Mouse (Mus musculus) CH12.LX (cell line): ENCODE results near the gene Prol1. TPM values are rescaled to one million over a fixed set of nuclear protein-coding genes. Genes with fewer than 3 reads are reported as not detected.
A peak's percentile ranks its signal among the peaks of the same experiment; 100 is the strongest.

Source experiments
- DNase-seq: peaks from one replicate; pipeline ENCODE4 v3.0.0-alpha.2; 2013; ENCODE audit errors: extremely low read depth
- H3K27ac ChIP-seq: 2 replicates; pipeline ENCODE4 v1.5.1; 2012; ENCODE audit warnings: low read depth, mild to moderate bottlenecking, control low read depth, moderate library complexity; ENCODE audit not compliant: insufficient read depth
- H3K27me3 ChIP-seq: replicated peaks from 2 replicates; pipeline ENCODE3; 2012; ENCODE audit warnings: inconsistent platforms
- H3K36me3 ChIP-seq, 2 experiments: replicated peaks in 1 of 2; 2 replicates each; pipeline versions ENCODE3 to v1.6.1; 2012; ENCODE audit warnings: inconsistent platforms in 1 of 2, low read length in 1 of 2, mild to moderate bottlenecking in 1 of 2, mixed read lengths in 1 of 2, moderate library complexity in 1 of 2; ENCODE audit not compliant: control insufficient read depth in 1 of 2, insufficient read depth in 1 of 2
- H3K4me1 ChIP-seq, 2 experiments: 2 replicates each; pipeline ENCODE4 v1.6.1; 2012; ENCODE audit warnings: inconsistent platforms in 1 of 2, moderate library complexity in 1 of 2; ENCODE audit not compliant: insufficient read depth in 2 of 2, control insufficient read depth in 1 of 2
- H3K4me2 ChIP-seq: 2 replicates; pipeline ENCODE4 v1.6.1; 2012; ENCODE audit warnings: low read depth, mild to moderate bottlenecking, control low read depth; ENCODE audit not compliant: poor library complexity, insufficient read depth, severe bottlenecking
- H3K4me3 ChIP-seq, 3 experiments: fragments of 150-350 bp in 1 of 3; sonication (generic) in 1 of 3; replicated peaks in 1 of 3; 2 replicates each; pipeline versions ENCODE3 to v1.5.1; 2011 to 2012; ENCODE audit warnings: low read depth in 2 of 3, low read length in 2 of 3, mild to moderate bottlenecking in 2 of 3, moderate library complexity in 2 of 3, control low read depth in 1 of 3, improper control_type of control experiment in 1 of 3, inconsistent platforms in 1 of 3, mixed read lengths in 1 of 3; ENCODE audit not compliant: poor library complexity in 1 of 3
- H3K79me2 ChIP-seq: replicated peaks from 2 replicates; pipeline ENCODE4 v1.6.1; 2012; ENCODE audit warnings: mild to moderate bottlenecking, moderate library complexity; ENCODE audit not compliant: control insufficient read depth, poor library complexity, insufficient read depth, severe bottlenecking; ENCODE audit errors: extremely low read depth
- H3K9ac ChIP-seq: 2 replicates; pipeline ENCODE4 v1.6.1; 2012; ENCODE audit warnings: low read depth, mild to moderate bottlenecking, control low read depth, moderate library complexity; ENCODE audit not compliant: insufficient read depth
- H3K9me3 ChIP-seq: replicated peaks from 2 replicates; pipeline ENCODE3; 2012; ENCODE audit warnings: low read length, inconsistent platforms, mixed read lengths
- BHLHE40 ChIP-seq: IDR thresholded peaks from 2 replicates; pipeline ENCODE4 v1.6.1; 2011; ENCODE audit warnings: mild to moderate bottlenecking, low read depth, low read length, improper control_type of control experiment
- CHD1 ChIP-seq: IDR thresholded peaks from 2 replicates; pipeline ENCODE4 v1.6.1; 2012; ENCODE audit warnings: low read depth, low read length, improper control_type of control experiment, inconsistent platforms
- CTCF ChIP-seq, 2 experiments: IDR thresholded peaks in 1 of 2; conservative IDR thresholded peaks in 1 of 2; 2 replicates each; pipeline ENCODE4 v1.5.1; 2011 to 2012; ENCODE audit warnings: low read depth in 2 of 2, low read length in 2 of 2, improper control_type of control experiment in 1 of 2, inconsistent platforms in 1 of 2, mild to moderate bottlenecking in 1 of 2, moderate library complexity in 1 of 2
- E2F4 ChIP-seq: IDR thresholded peaks from 2 replicates; pipeline ENCODE4 v1.6.1; 2011; ENCODE audit warnings: low read depth, low read length, improper control_type of control experiment; ENCODE audit not compliant: insufficient replicate concordance
- EP300 ChIP-seq: IDR thresholded peaks from 2 replicates; pipeline ENCODE4 v1.6.1; 2011; ENCODE audit warnings: low read length, improper control_type of control experiment
- ETS1 ChIP-seq: conservative IDR thresholded peaks from 2 replicates; pipeline ENCODE4 v1.6.1; 2012; ENCODE audit warnings: low read depth, mild to moderate bottlenecking, inconsistent platforms, low read length, improper control_type of control experiment, moderate library complexity
- HCFC1 ChIP-seq: IDR thresholded peaks from 2 replicates; pipeline ENCODE4 v1.6.1; 2012; ENCODE audit warnings: low read depth, mild to moderate bottlenecking, inconsistent platforms, low read length, improper control_type of control experiment
- IRF4 ChIP-seq: IDR thresholded peaks from 2 replicates; pipeline ENCODE4 v1.6.1; 2014; ENCODE audit warnings: low read depth, mild to moderate bottlenecking, inconsistent platforms, low read length, improper control_type of control experiment
- JUND ChIP-seq: conservative IDR thresholded peaks from 2 replicates; pipeline ENCODE4 v1.6.1; 2011; ENCODE audit warnings: low read depth, low read length, improper control_type of control experiment
- KAT2A ChIP-seq: IDR thresholded peaks from 2 replicates; pipeline ENCODE4 v1.6.1; 2012; ENCODE audit warnings: low read length, improper control_type of control experiment, inconsistent platforms; ENCODE audit not compliant: insufficient replicate concordance
- MAFK ChIP-seq: IDR thresholded peaks from 2 replicates; pipeline ENCODE4 v1.6.1; 2011; ENCODE audit warnings: low read length, improper control_type of control experiment; ENCODE audit not compliant: insufficient replicate concordance
- MEF2A ChIP-seq: IDR thresholded peaks from 2 replicates; pipeline ENCODE4 v1.6.1; 2014; ENCODE audit warnings: low read depth, mild to moderate bottlenecking, inconsistent platforms, low read length, improper control_type of control experiment, borderline replicate concordance
- MXI1 ChIP-seq: IDR thresholded peaks from 2 replicates; pipeline ENCODE4 v1.6.1; 2011; ENCODE audit warnings: mild to moderate bottlenecking, low read depth, low read length, improper control_type of control experiment
- MYC ChIP-seq: IDR thresholded peaks from 2 replicates; pipeline ENCODE4 v1.6.1; 2011; ENCODE audit warnings: low read depth, mild to moderate bottlenecking, improper control_type of control experiment, low read length
- NRF1 ChIP-seq: IDR thresholded peaks from 2 replicates; pipeline ENCODE4 v1.6.1; 2014; ENCODE audit warnings: low read depth, mild to moderate bottlenecking, inconsistent platforms, low read length, improper control_type of control experiment, moderate library complexity
- PAX5 ChIP-seq: IDR thresholded peaks from 2 replicates; pipeline ENCODE4 v1.6.1; 2012; ENCODE audit warnings: low read length, inconsistent platforms, mixed read lengths
- POLR2AphosphoS2 ChIP-seq: IDR thresholded peaks from 2 replicates; pipeline ENCODE4 v1.6.1; 2011; ENCODE audit warnings: low read depth, low read length, improper control_type of control experiment
- RAD21 ChIP-seq: IDR thresholded peaks from 2 replicates; pipeline ENCODE4 v1.6.1; 2011; ENCODE audit warnings: low read depth, mild to moderate bottlenecking, low read length, improper control_type of control experiment, moderate library complexity
- RCOR1 ChIP-seq: conservative IDR thresholded peaks from 2 replicates; pipeline ENCODE4 v1.6.1; 2012; ENCODE audit warnings: low read depth, mild to moderate bottlenecking, inconsistent platforms, low read length, improper control_type of control experiment
- UBTF ChIP-seq: IDR thresholded peaks from 2 replicates; pipeline ENCODE4 v1.6.1; 2012; ENCODE audit warnings: low read depth, mild to moderate bottlenecking, inconsistent platforms, low read length, improper control_type of control experiment, moderate library complexity
- ZKSCAN1 ChIP-seq: IDR thresholded peaks from 2 replicates; pipeline ENCODE4 v1.6.1; 2012; ENCODE audit warnings: low read depth, inconsistent platforms, low read length, improper control_type of control experiment, borderline replicate concordance
- ZNF384 ChIP-seq: IDR thresholded peaks from 2 replicates; pipeline ENCODE4 v1.6.1; 2012; ENCODE audit warnings: low read depth, low read length, improper control_type of control experiment, inconsistent platforms
- dilution Hi-C: fragments of 300-500 bp; cut with MboI; formaldehyde crosslinking; loops from 2 replicates; pipeline ENCODE4 v1.14.3; 2020; ENCODE audit warnings: low sequenced_read_pairs; ENCODE audit not compliant: extremely low pct_unique_long_range_greater_than_20kb, extremely low pct_ligation_motif_present
- in situ Hi-C: fragments of 300-500 bp; cut with MboI; formaldehyde crosslinking; loops from 3 replicates; pipeline ENCODE4 v1.14.3; 2019; ENCODE audit warnings: low sequenced_read_pairs, low pct_ligation_motif_present, low pct_unique_long_range_greater_than_20kb, mixed read lengths
- polyA plus RNA-seq: library from polyadenylated mRNA; unstranded; fragments of >175 nt; gene quantifications from 2 replicates; pipeline ENCODE4 v1.2.1, GENCODE M21; 2012; ENCODE audit warnings: low read depth; ENCODE audit not compliant: insufficient read length
- total RNA-seq, 2 experiments: library from RNA; depleted of rRNA; stranded (reverse); fragments of 300-350 nt in 1 of 2; fragments of >200 nt in 1 of 2; gene quantifications; 2 replicates each; pipeline ENCODE4 v1.2.3; 2012 to 2014

Gene Prol1
- total and polyA plus RNA-seq, 3 experiments: not detected

- in situ Hi-C loops (no loop called here), dilution Hi-C loops (no loop called here)
- H3K4me3 ChIP-seq: no peak overlapping the region
- no peak overlapping the region for H3K27ac ChIP-seq
- peaks cover 0 to 3% of the 10 kb centered on the region in 2 experiments; a peak in 1 of 4 replicates for H3K4me1 ChIP-seq
- H3K4me2 ChIP-seq: no peak overlapping the region
- no peak for DNase-seq
- no peaks in the 10 kb centered on the region for H3K27me3 ChIP-seq
- no peaks in the 10 kb centered on the region for H3K9me3 ChIP-seq
- H3K9ac ChIP-seq: no peak overlapping the region
- no peaks in the 10 kb centered on the region for H3K79me2 ChIP-seq
- H3K36me3 ChIP-seq: no peaks in the 10 kb centered on the region
- TF ChIP-seq IRF4 (0 out of 2 replicates have a peak, but pooled peaks have one; percentile 11), MXI1 (no peak)
Observed at GRCm38 (mm10) chr5:88370578-88371232, 53.6 kb downstream of the Prol1 start.

DNA sequence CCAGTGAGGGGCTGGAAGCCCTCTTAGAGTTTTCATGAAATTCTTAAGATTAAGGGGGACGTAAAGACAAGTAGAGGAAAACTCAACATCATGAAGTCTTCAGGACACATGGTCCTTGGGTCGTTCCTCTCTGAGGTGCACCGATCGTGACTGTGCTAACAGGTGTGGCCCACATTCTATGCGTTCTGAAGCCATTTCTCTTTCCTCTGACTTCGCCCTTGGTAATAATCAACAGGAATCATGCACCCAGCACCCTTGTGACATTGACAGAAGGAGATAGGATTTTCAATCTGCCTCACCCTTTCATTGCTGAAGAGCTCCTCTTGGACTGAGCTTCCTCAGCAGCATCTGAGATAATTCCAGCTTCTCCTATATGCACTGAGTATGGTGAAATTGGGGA is 55.5 kb downstream of the Prol1 start:
- dilution Hi-C loops: no loop called here
- Histone ChIP-seq H3K4me3 (no peak overlapping the region), H3K27me3 (no peaks in the 10 kb centered on the region), H3K79me2 (no peaks in the 10 kb centered on the region), H3K9me3 (no peaks in the 10 kb centered on the region), H3K4me2 (no peak overlapping the region), H3K9ac (no peak overlapping the region), H3K4me1 (peaks cover 0 to 3% of the 10 kb centered on the region in 2 experiments; a peak in 1 of 4 replicates), H3K27ac (no peak overlapping the region), H3K36me3 (no peaks in the 10 kb centered on the region)
- TF ChIP-seq ZKSCAN1: no peak
- no peak for TF ChIP-seq JUND
- TF ChIP-seq E2F4: no peak
- TF ChIP-seq BHLHE40: no peak
- no peak for TF ChIP-seq ZNF384
- TF ChIP-seq ETS1: no peak
- TF ChIP-seq HCFC1: no peak
- no peak for TF ChIP-seq MEF2A
- DNase-seq: no peak
- in situ Hi-C loops: no loop called here

DNA sequence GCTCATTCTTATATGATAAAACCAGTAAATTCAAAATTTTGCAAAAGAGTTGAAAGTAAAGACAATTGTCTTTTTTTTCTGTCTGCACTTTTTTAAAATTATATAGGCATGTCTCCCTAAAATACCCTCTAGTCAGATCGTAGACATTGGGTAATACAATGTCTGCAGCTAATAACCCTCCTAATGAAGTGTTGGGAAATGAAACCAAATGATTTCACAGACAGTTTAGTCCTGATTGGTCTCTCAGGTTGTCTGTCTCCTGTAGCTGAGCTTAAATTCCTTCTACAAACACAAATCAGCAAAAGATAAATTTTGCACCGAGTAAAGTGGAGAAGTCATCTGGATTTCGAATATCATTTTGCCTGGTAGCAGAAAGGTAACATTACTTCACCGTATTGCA is 58.7 kb downstream of the Prol1 start, which contains the start of gene Amtn:
Amtn (plus strand) TSS at position 301 of the 400 bp plus-strand sequence.
- H3K27me3 ChIP-seq: no peaks in the 10 kb centered on the region
- dilution Hi-C loops (no loop called here), in situ Hi-C loops (no loop called here)
- H3K79me2 ChIP-seq: no peaks in the 10 kb centered on the region
- TF ChIP-seq RCOR1 (no peak), UBTF (no peak), EP300 (no peak), MAFK (no peak), CHD1 (no peak), NRF1 (no peak), KAT2A (no peak), MYC (no peak), BHLHE40 (no peak), ZNF384 (no peak), PAX5 (no peak), CTCF (conservative IDR thresholded peaks at IDR 0.05 in 1 of 2, IDR thresholded peaks at IDR 0.05 in 1 of 2; ENCODE audit: low read depth in 2 of 2, low read length in 2 of 2) (no peak), RAD21 (no peak), POLR2AphosphoS2 (no peak)
- no peak within 1 kb of the TSS for H3K27ac ChIP-seq
- no peak within 1 kb of the TSS for H3K4me3 ChIP-seq
- DNase-seq: no peak
- H3K4me1 ChIP-seq: no peaks in the 10 kb centered on the region
- H3K4me2 ChIP-seq: no peak within 1 kb of the TSS
- H3K9me3 ChIP-seq: no peaks in the 10 kb centered on the region
- H3K36me3 ChIP-seq: no peaks in the 10 kb centered on the region
- H3K9ac ChIP-seq: no peak within 1 kb of the TSS
